Mouse (Mus musculus): ENCODE data around the gene Cyp2b10.

DNA sequence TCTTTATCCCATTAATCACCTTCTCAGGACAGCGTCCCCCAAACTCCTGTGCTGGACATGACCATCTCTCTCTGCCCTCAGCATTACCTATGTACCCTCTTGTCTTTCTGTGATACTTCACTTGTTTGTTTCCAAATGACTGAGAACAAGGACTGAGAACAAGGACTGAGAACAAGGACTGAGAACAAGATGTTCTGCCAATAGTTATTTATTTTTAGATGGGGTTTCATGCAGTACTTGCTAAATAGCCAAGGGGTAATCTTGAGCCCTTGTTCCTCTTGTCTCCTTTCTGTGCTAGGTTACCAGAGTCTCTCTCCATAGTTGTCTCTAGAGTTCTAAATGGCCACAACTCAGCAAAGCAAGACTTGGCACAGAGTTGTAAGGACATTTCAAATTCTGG lies 13.1 kb upstream of the Cyp2b10 start:
- TF ChIP-seq POLR2A (IDR thresholded peaks at IDR 0.05; ENCODE audit: extremely low read depth, insufficient read depth, low read length) (no peak), CTCF (IDR thresholded peaks at IDR 0.05; ENCODE audit: low read depth, low read length) (no peak)

Data from liver, adult 2 months (tissue).